Mouse (Mus musculus) cerebellum, postnatal 14 days (tissue): Measurements from ENCODE around the gene Fcgbp.

Experiments used
- DNase-seq, 2 experiments: peaks; one replicate each; pipeline ENCODE4 v3.0.0; 2021; ENCODE audit warnings: mixed read lengths in 2 of 2

The Fcgbp gene

GRCm38 (mm10) chr7:28070531-28071298, at the start of gene Fcgbp:
Gene Fcgbp (plus strand): TSS chr7:28071236.
- no peak for DNase-seq

GRCm38 (mm10) chr7:28044524-28044923, 26.5 kb upstream of the Fcgbp start:
- no peak for DNase-seq

- peak; percentile 99 for DNase-seq
These were observed 21.3 kb upstream of the Fcgbp start, which contains the start of gene Psmc4 for GRCm38 (mm10) chr7:28049476-28050409. Gene Psmc4 (minus strand): TSS chr7:28050101.

- DNase-seq = peak in 1 of 2 experiments; percentile 35
These were observed 20.5 kb upstream of the Fcgbp start for GRCm38 (mm10) chr7:28050584-28050983.

DNA sequence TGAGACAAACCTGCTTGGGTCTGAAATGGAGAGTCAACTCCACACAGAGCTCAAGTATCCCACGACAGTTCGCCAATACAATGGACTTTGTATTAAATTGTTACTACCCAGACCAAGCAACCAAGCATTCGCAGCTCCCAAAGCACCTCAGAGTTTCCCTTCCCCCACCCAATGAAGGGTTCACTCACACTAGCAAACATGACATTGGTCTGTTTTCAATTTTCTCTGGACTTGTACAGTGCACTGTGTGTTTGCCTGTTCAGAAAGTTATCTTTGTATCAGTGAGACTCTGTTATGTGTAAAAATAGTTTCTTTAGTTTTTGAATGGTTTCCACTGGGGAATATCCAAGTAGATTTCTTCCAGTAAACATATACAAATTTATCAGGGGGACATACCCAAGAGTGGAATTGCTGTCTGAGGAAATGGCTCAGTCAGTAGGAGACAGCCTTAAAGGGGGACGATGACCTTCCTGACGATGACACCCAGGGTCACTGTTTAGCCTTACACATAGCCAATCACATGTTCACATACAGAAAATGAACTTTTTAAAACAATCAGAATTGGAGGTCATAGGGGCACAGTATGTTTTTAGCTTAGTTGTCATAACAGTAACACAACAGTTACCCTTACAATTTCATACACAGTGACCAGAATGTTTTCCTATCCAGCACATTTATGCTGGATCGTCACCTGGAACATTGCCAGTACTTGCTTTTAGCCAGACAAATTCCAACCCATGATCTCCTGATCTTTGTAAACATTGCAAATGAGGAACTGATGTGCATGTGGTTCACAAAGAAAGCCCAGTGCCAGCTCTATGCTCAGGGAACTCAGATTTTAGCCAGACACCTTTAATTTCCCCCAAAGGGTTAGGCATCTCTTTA, 17.7 kb upstream of the Fcgbp start:
- no peak for DNase-seq

DNA sequence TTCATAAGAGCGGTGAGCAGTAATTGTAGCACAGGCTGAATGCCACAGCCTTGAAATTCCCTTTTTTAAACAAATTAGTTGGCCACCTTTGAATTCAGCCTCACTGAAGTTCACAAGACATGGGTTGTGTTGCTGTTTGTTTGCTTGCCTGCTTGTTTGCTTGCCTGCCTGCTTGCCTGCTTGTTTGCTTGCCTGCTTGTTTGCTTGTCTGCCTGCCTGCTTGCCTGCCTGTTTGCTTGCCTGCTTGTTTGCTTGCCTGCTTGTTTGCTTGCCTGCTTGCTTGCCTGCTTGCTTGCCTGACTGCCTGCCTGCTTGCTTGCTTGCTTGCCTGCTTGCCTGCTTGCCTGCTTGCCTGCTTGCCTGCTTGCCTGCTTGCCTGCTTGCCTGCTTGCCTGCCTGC, 11.1 kb upstream of the Fcgbp start:
- DNase-seq = no peak

DNA sequence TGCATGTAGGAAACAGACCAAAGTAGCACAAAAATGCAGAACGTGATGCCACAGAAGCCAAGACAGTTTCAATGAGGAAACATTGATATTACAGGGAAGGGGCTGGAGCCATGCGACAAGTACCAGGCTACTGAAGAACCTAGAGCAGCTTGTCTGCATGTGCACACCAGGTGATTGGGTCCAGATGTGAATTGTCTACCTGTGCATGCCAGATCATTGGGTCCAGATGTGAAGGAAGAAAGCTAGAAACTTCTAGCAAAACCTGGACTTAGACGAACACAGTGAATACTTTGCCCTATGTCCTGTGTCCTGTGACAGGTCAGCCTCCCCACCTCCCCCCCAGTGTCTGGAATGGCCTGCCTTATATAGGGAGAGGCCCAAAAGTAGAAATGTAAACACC, 2.4 kb upstream of the Fcgbp start:
- no peak for DNase-seq

DNA sequence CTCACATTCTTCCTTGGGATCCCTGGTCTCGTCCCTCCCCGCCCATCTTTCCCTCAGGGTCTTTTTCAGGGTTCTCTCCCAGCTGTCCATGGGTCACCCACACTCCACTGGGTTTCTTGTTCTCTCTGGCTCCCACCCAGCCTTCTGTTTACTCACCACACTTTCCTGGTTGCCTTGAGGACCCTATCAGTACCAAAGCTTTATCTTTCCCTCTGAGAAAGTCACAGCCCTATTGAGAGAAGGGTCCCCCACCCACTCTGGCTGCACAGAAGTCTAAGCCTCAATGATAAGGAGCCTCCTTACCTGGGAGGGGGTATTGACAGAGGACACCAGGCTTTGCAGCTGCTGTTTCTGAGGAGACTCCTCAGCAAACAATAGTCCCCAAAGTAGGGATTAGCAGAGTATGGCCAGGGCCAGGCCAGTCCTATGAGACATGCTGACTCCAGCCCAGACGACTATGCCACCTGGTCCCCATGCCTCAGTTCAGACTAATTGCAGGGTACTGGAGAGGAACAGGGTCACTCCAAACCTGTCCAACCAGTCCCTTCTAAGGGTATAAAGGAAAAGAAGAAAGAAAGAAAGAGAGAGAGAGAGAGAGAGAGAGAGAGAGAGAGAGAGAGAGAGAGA, 1.4 kb upstream of the Fcgbp start:
- DNase-seq = no peak

DNA sequence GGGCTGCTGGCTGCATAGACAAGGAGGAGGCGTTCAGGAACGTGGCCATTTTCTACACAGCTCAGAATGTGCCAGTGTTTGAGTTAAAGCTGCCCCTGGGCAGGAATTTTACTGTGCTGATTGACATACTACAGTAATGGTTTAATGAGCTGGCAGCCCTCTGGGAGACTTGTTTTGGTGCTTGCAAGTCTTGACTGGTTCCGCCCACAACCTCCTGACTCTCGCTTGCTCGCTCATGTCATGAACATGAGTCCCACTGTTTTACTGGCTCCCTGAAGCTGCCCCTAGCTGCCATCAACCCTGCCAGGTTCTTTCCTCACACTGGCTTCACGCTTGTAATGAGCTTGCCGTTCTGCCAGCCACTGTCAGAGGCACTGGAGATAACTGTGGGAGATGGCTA, 13.2 kb downstream of the Fcgbp start:
- DNase-seq = peak; percentile 19 to 40

GRCm38 (mm10) chr7:28086236-28086635, 15.2 kb downstream of the Fcgbp start:
- DNase-seq = no peak

DNA sequence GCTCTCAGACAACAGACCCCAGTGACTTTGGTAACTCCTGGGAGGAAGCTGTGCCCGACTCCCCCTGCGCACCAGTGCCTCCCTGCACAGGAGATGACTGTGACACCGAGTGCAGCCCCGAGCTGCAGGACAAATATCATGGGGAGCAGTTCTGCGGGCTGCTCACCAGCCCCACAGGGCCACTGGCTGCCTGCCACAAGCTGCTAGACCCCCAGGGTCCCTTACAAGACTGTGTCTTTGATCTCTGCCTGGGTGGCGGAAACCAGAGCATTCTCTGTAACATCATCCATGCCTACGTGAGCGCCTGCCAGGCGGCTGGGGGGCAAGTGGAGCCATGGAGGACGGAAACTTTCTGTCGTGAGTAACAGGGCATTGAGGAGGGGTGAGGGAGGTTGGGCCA, 22.5 kb downstream of the Fcgbp start:
- no peak for DNase-seq

GRCm38 (mm10) chr7:28099101-28099500, 28.1 kb downstream of the Fcgbp start:
- DNase-seq = no peak

DNA sequence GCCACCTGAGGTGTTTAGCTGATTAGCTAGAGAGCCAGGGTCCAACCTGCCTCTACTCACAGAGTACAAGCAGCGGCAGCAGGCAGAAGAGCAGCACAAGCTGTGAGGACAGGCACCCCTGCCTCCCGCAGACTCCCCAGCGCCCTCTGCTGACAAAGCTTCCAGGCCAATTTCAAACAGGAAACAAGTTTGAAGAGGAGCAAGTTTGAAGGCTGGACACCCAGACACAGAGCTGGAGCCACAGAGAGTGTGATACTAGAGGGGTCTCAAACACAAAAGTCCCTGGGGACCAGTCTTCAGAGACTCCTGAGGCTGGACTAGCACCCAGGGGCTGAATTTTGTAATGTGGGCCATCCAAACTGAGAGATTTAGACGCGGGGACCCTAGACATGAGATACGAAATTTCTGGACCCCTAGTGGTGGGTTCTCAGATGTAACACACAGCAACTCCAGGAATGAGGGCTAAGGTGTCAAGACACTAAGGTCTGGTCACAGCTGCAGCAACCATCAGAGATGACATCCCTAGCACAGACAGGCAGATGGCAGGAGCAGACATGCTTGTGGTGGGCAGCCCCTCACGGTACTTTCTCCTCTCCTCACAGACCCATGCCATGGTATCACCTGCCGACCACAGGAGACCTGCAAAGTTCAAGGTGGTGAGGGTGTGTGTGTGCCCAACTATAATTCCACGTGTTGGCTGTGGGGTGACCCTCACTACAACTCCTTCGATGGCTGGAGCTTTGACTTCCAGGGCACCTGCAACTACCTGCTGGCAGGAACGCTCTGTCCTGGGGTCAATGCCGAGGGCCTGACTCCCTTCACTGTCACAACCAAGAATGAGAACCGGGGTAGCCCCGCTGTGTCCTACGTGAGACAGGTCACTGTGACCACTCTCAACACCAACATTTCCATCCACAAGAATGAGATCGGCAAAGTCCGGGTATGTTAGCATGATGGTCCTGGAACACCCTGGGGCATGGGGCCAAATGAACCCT, 29.9 kb downstream of the Fcgbp start:
- peak; percentile 18 to 58 for DNase-seq

DNA sequence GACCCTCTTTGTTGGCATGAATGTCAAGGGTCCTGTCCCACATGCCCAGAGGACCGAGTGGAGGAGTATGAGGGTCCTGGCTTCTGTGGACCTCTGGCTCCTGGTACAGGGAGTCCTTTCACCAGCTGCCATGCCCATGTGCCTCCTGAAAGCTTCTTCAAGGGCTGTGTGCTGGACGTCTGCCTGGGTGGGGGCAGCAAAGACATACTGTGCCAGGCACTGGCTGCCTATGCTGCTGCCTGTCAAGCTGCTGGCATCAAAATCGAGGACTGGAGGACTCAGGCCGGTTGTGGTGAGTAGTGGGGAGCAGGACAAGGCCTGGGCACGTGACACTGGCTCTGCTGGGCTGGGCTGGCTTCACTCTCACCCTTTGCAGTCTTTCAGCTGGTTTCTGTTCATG, 31.9 kb downstream of the Fcgbp start:
- peak; percentile 55 to 69 for DNase-seq

DNA sequence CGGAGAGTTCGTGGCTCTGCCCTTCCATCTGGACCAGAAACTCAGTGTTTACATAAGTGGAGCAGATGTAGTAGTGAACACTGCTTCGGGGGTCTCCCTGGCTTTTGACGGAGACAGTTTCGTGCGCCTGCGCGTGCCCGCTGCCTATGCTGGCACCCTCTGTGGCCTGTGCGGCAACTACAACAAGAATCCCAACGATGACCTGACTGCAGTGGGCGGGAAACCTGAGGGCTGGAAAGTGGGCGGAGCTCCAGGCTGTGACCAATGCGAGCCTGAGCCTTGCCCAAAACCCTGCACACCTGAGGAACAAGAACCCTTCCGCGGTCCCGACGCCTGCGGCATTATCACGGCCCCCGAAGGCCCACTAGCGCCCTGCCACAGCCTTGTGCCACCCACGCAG, 33.6 kb downstream of the Fcgbp start:
- peak; percentile 49 to 64 for DNase-seq

- no peak for DNase-seq
These were observed 35.2 kb downstream of the Fcgbp start for GRCm38 (mm10) chr7:28106241-28106640.

DNA sequence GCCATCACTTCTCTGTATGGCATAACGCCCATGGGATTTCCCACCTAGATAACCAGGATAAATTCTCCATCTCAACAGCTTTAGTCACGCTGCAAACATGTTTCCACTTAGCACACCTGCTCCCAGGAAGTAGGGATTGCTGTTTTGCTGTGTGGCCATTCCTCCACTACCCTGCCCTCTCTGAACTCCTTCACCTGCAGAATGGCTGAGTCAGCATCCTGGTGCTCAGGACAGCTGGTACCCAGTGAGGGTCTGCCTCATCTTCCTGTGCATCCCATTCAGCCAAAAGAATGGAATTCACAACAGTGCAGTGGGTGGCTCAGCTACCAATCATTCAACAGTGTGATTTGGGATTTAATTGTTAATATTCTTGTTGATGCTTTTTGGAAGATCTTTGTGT, 43.6 kb downstream of the Fcgbp start:
- DNase-seq = no peak

DNA sequence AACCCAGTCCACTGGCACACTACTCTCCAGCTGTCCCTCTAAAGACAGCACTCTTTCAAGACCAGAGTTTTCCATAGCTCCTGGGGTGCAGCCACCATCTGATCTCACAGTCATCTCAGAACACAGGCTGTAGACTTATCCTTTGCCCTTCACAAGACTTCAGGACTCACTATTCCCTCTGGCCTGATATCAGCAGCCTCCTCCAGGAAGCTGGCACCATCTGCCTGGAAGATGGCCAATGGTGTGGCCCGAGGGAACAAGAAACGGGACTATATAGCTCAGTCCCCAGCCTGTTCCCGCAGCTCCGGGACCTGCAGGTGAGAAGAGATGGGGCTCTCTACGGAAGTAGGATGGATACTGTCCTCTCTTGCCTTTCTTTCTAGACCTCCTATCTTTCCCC, 58.1 kb downstream of the Fcgbp start, which contains the start of gene 9530053A07Rik:
Gene 9530053A07Rik, plus strand, starts transcription at position 301 of the 400 bp plus-strand sequence.
- no peak for DNase-seq

- peak; percentile 70 to 85 for DNase-seq
These were observed 66.6 kb downstream of the Fcgbp start for GRCm38 (mm10) chr7:28137613-28138012.

DNA sequence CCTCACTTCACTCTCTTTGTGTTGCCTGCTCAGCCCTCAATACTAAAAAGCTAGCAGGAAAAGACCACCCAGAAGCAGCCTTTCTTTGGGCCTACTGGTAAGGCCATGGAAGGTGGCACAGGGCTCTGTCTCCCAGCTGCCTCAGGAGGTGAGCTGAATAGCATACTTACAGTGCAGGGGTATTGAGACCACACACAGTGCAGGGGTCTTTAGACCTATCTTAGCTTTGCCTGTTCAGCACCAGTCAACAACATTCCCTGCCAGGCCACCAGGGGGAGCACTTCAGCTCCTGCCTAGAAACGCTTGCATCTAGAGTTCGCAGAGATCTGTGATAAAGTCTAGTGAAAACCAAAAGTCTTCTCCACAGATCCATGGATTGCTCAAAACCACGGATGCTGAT, 77.2 kb downstream of the Fcgbp start:
- DNase-seq = peak; percentile 82 to 86

DNA sequence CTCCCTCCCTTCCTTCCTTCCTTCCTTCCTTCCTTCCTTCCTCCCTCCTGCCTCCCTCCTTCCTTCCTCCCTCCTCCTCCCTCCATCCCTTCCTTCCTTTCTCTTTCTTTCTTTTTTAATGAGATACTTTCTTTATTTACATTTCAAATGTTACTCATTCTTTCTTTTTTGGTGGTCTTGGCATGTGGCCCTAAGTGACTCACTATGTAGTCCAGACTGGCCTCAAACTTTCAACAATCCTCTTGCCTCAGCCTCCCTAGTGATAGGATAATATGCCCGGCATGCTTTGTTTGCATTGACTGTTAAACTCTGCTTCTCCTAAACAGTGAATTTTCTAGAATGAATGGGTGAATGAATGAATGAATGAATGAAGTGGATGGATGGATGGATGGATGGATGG, 78.8 kb downstream of the Fcgbp start:
- no peak for DNase-seq
